Comparison of ENCODE assay signal across 32 mouse cellular contexts in the genomic region with DNA sequence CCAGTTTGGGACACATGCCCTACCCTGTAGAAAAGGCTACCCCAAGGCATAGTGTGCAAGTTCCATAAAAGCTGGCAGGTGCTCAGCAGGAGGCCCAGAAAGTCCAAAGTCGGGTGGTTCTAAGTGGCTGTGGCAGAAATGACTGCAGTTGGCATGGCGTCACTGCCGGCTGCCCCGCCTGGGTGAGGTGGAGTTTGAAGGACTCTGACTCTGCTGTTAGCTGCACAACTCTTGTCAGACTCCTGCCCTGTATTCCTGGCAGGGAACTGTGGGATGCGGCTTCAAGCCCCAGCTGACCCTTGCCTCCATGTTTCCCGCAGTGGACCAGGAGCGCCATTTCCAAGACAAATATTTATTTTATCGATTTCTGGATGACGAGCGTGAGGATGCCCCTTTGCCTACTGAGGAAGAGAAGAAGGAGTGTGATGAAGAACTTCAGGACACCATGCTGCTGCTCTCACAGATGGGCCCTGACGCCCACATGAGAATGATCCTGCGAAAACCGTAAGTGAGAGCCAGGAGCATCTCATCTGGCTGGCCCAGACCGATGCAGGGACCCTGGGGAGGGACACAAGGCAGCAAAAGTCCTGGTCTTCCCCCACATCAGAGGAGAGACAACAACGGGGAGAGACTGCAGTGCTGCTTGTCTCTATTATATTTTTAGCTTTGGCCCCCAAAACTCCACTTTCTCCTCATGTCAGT.
DNase-seq lines count a peak whose midpoint lies in the region; ATAC-seq and TF ChIP-seq lines count a peak whose summit lies in the region.
"Had no signal": no experiment of that assay in that cellular context is flagged by ENCODE, and none has a peak within 500 bp of the region (broad histone marks: within the 10 kb centered on the region; RNA-seq: fewer than 3 reads in every experiment).

No protein-coding gene starts in this region.

- H3K36me3 ChIP-seq in kidney, adult 2 months (ENCODE audit: control insufficient read depth, insufficient read depth, low read length): no peaks in the 10 kb centered on the region
- H3K36me3 ChIP-seq in intestine, postnatal 0 days (ENCODE audit: control insufficient read depth, insufficient read depth): no peaks in the 10 kb centered on the region
- H3K36me3 ChIP-seq in liver, embryonic 12.5 days: no peaks in the 10 kb centered on the region
- H3K36me3 ChIP-seq in liver, postnatal 0 days (replicated peaks; ENCODE audit: insufficient read depth, low read length): no peaks in the 10 kb centered on the region
- H3K36me3 ChIP-seq: embryonic facial prominence, embryonic 12.5 days; heart, embryonic 12.5 days; limb, embryonic 12.5 days had no signal

- no peaks in the 10 kb centered on the region for H3K9me3 ChIP-seq in intestine, postnatal 0 days (ENCODE audit: control insufficient read depth)
- no peaks in the 10 kb centered on the region for H3K9me3 ChIP-seq in liver, embryonic 12.5 days (replicated peaks)
- H3K9me3 ChIP-seq in liver, postnatal 0 days (ENCODE audit: low read length): no peaks in the 10 kb centered on the region
- H3K9me3 ChIP-seq: embryonic facial prominence, embryonic 12.5 days; heart, embryonic 12.5 days; limb, embryonic 12.5 days had no signal

- H3K27ac ChIP-seq in kidney, adult 2 months (ENCODE audit: insufficient read depth, low read depth, low read length): no peak overlapping the region
- H3K27ac ChIP-seq in intestine, postnatal 0 days (ENCODE audit: low read depth, low read length): no peak overlapping the region
- H3K27ac ChIP-seq in liver, embryonic 12.5 days: peak overlapping the region; percentile 51; the same call in 1 of the 2 replicates
- H3K27ac ChIP-seq in liver, postnatal 0 days (ENCODE audit: low read depth): peak overlapping the region; percentile 96
- H3K27ac ChIP-seq: embryonic facial prominence, embryonic 12.5 days; gastrocnemius, adult 2 months; heart, adult 2 months; hindbrain, embryonic 14.5 days; limb, embryonic 12.5 days; macrophage; stomach, postnatal 0 days had no signal

- 90% methylated on average over 15 of the region's 15 CpGs for WGBS in kidney, adult 2 months
- WGBS in intestine, postnatal 0 days: 62% methylated on average over 15 of the region's 15 CpGs
- WGBS in liver, embryonic 12.5 days (ENCODE audit: insufficient replicate concordance): 79% methylated on average over 15 of the region's 15 CpGs
- 71% methylated on average over 15 of the region's 15 CpGs for WGBS in liver, postnatal 0 days (ENCODE audit: insufficient replicate concordance)

- no peak for TF ChIP-seq POLR2A in kidney, adult 2 months (IDR thresholded peaks at IDR 0.05; ENCODE audit: low read depth, low read length)

- H3K9ac ChIP-seq in intestine, postnatal 0 days (ENCODE audit: low read depth, low read length): no peak overlapping the region
- no peak overlapping the region for H3K9ac ChIP-seq in liver, embryonic 12.5 days
- H3K9ac ChIP-seq in liver, postnatal 0 days (replicated peaks): peak overlapping the region; percentile 61
- H3K9ac ChIP-seq: embryonic facial prominence, embryonic 12.5 days; heart, embryonic 12.5 days; hindbrain, embryonic 14.5 days; limb, embryonic 12.5 days had no signal

- ATAC-seq in intestine, postnatal 0 days: peak; percentile 95
- ATAC-seq in liver, embryonic 12.5 days: peak; percentile 51
- peak; percentile 97 for ATAC-seq in liver, postnatal 0 days
- no peak for ATAC-seq in megakaryocyte, adult 5-6 weeks (ENCODE audit: poor library complexity, severe bottlenecking)
- ATAC-seq: activated CD4-positive, CD25-positive, alpha-beta regulatory T cell, adult 4 months; forebrain, embryonic 14.5 days had no signal

- H3K4me3 ChIP-seq in kidney, adult 2 months (ENCODE audit: insufficient read depth, low read depth, low read length): no peak overlapping the region
- no peak overlapping the region for H3K4me3 ChIP-seq in intestine, postnatal 0 days (ENCODE audit: low read depth, low read length)
- H3K4me3 ChIP-seq in liver, embryonic 12.5 days: no peak overlapping the region
- H3K4me3 ChIP-seq in liver, postnatal 0 days (ENCODE audit: low read depth, low read length): peak overlapping the region; percentile 42
- H3K4me3 ChIP-seq: embryonic facial prominence, embryonic 12.5 days; gastrocnemius, adult 2 months; heart, adult 2 months; heart, embryonic 12.5 days; limb, embryonic 12.5 days had no signal

- no peak for TF ChIP-seq CTCF in kidney, adult 2 months (conservative IDR thresholded peaks at IDR 0.05; ENCODE audit: insufficient read depth, insufficient read length, low read depth, low read length)
- TF ChIP-seq CTCF in intestine, postnatal 0 days (IDR thresholded peaks at IDR 0.05; ENCODE audit: low read depth): no peak
- TF ChIP-seq CTCF in liver, postnatal 0 days (IDR thresholded peaks at IDR 0.05; ENCODE audit: low read depth): no peak

- H3K4me2 ChIP-seq in intestine, postnatal 0 days (replicated peaks; ENCODE audit: low read depth): no peak overlapping the region
- H3K4me2 ChIP-seq in liver, embryonic 12.5 days: 0 out of 2 replicates have a peak overlapping the region, but pooled peaks have one; percentile 3
- H3K4me2 ChIP-seq in liver, postnatal 0 days (ENCODE audit: low read depth, low read length): peak overlapping the region; percentile 67
- H3K4me2 ChIP-seq: embryonic facial prominence, embryonic 12.5 days; heart, embryonic 12.5 days; hindbrain, embryonic 14.5 days; limb, embryonic 12.5 days had no signal

- peak; percentile 34 for DNase-seq in kidney, adult 2 months
- DNase-seq in kidney, postnatal 10 days: no peak
- DNase-seq in liver, postnatal 0 days: peak; percentile 73
- DNase-seq in thymus, postnatal 4 days: no peak
- DNase-seq: adrenal gland, adult 8-10 months; cerebellum, adult 11-12 months; cerebellum, adult 9-11 months; embryo, embryonic 11 days; gastrocnemius, adult 2 months; gastrocnemius, postnatal 36 days; heart, adult 2 months; kidney, postnatal 4 days; layer of hippocampus, adult 9-11 months; lung, adult 2 months; lung, postnatal 10 days; midbrain, embryonic 14.5 days; right cerebral cortex, postnatal 25 days; spleen, adult 18-20 months; thymus, adult 18-20 months; thymus, postnatal 25 days had no signal

- H3K27me3 ChIP-seq in kidney, adult 2 months (replicated peaks; ENCODE audit: control insufficient read depth, insufficient read depth, low read length): no peaks in the 10 kb centered on the region
- no peaks in the 10 kb centered on the region for H3K27me3 ChIP-seq in intestine, postnatal 0 days (replicated peaks; ENCODE audit: control insufficient read depth, insufficient read depth, low read length)
- no peaks in the 10 kb centered on the region for H3K27me3 ChIP-seq in liver, embryonic 12.5 days (replicated peaks)
- no peaks in the 10 kb centered on the region for H3K27me3 ChIP-seq in liver, postnatal 0 days (ENCODE audit: insufficient read depth, low read length)
- H3K27me3 ChIP-seq: CH12.LX; embryonic facial prominence, embryonic 12.5 days; heart, embryonic 12.5 days; limb, embryonic 12.5 days had no signal

- peak; percentile 75; the same call in 1 of the 2 replicates for TF ChIP-seq EP300 in liver, postnatal 0 days (IDR thresholded peaks at IDR 0.05; ENCODE audit: low read depth)

- no peaks in the 10 kb centered on the region for H3K4me1 ChIP-seq in kidney, adult 2 months (ENCODE audit: control insufficient read depth, insufficient read depth, low read length)
- H3K4me1 ChIP-seq in intestine, postnatal 0 days (replicated peaks; ENCODE audit: control insufficient read depth, insufficient read depth, low read length): no peaks in the 10 kb centered on the region
- peaks cover 35% of the 10 kb centered on the region for H3K4me1 ChIP-seq in liver, embryonic 12.5 days
- H3K4me1 ChIP-seq in liver, postnatal 0 days (ENCODE audit: insufficient read depth): peaks cover 21% of the 10 kb centered on the region

Comparison
In these comparisons a context has a peak if more than half of its experiments do, and no peak if none do; other contexts are left out.
1. DNase-seq: peak in kidney, adult 2 months (single experiment) and liver, postnatal 0 days (single experiment); none in kidney, postnatal 10 days (single experiment) and thymus, postnatal 4 days (single experiment).
2. H3K27ac ChIP-seq: peak in liver, embryonic 12.5 days (single experiment) and liver, postnatal 0 days (single experiment); none in kidney, adult 2 months (single experiment) and intestine, postnatal 0 days (single experiment).